Mouse (Mus musculus) testis, adult 2 months (tissue): Measurements from ENCODE around the gene Myoz1. TPM values are rescaled to one million over a fixed set of nuclear protein-coding genes. Genes with fewer than 3 reads are reported as not detected.
A peak's percentile ranks its signal among the peaks of the same experiment; 100 is the strongest.
"Not testable (repeated sequence)": the region's sequence is repeated elsewhere in the genome, so short reads cannot be mapped to it uniquely, and the experiment has no call there.

Experiments used
- H3K27ac ChIP-seq: fragments of 200-500 bp; 2 replicates; pipeline ENCODE4 v1.5.1; 2012; ENCODE audit warnings: low read depth, low read length; ENCODE audit not compliant: control insufficient read depth, insufficient read depth
- H3K27me3 ChIP-seq: fragments of 200-500 bp; 2 replicates; pipeline ENCODE4 v1.6.1; 2012; ENCODE audit warnings: mild to moderate bottlenecking, low read length, moderate library complexity; ENCODE audit not compliant: control insufficient read depth, insufficient read depth
- H3K36me3 ChIP-seq: fragments of 200-500 bp; 2 replicates; pipeline ENCODE4 v1.6.1; 2012; ENCODE audit warnings: mild to moderate bottlenecking, low read length; ENCODE audit not compliant: control insufficient read depth, insufficient read depth
- H3K4me1 ChIP-seq: fragments of 200-500 bp; 2 replicates; pipeline ENCODE4 v1.6.1; 2012; ENCODE audit warnings: low read length; ENCODE audit not compliant: control insufficient read depth, insufficient read depth
- H3K4me3 ChIP-seq: fragments of 200-500 bp; 2 replicates; pipeline ENCODE4 v1.5.1; 2012; ENCODE audit warnings: low read depth, mild to moderate bottlenecking, low read length, moderate library complexity, mixed read lengths; ENCODE audit not compliant: control insufficient read depth
- CTCF ChIP-seq: fragments of 200-500 bp; IDR thresholded peaks from 2 replicates; pipeline ENCODE4 v1.5.1; 2012; ENCODE audit warnings: low read depth, mild to moderate bottlenecking, inconsistent platforms, low read length, moderate library complexity; ENCODE audit not compliant: control insufficient read depth, insufficient read depth, insufficient replicate concordance
- POLR2A ChIP-seq: fragments of 200-500 bp; IDR thresholded peaks from 2 replicates; pipeline ENCODE4 v1.6.1; 2012; ENCODE audit warnings: low read depth, mild to moderate bottlenecking, inconsistent platforms, low read length, moderate library complexity; ENCODE audit not compliant: control insufficient read depth
- polyA plus RNA-seq: library from polyadenylated mRNA; depleted of rRNA; stranded (reverse); fragments of >200 nt; gene quantifications from 2 replicates; pipeline ENCODE4 v1.2.3, GENCODE M21; 2012; rRNA removed

Myoz1 gene
- 0.28 and 0.47 TPM in 2 replicates for polyA plus RNA-seq

DNA sequence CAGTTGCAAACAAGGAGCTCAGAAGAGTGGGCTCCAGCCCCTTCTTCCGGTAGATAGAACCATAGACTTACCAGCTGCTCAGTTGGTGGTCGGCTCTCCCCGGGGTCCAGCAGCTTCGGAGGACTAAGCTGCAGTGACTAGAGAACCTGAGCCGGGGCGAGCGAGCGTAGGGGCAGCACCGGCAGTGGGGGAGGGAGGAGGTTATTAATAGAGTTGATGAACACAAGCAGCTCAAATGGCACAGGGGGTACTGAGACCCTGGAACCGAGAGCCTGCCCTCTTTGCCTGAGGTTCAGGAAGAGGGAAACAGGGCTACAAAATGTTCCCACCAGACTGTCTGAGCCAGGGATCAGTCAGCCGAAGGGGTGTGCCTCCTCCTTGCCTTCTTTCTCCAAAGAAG is at the start of gene Myoz1:
Myoz1 (minus strand) TSS at position 180 of the 400 bp plus-strand sequence.
- TF ChIP-seq CTCF (no peak), POLR2A (no peak)
- H3K27ac ChIP-seq, result peak within 1 kb of the TSS; percentile 12; the same call in 1 of the 2 replicates
- peaks cover 9% of the 10 kb centered on the region for H3K4me1 ChIP-seq
- H3K27me3 ChIP-seq, result no peaks in the 10 kb centered on the region
- H3K36me3 ChIP-seq, result no peaks in the 10 kb centered on the region
- H3K4me3 ChIP-seq, result no peak within 1 kb of the TSS

DNA sequence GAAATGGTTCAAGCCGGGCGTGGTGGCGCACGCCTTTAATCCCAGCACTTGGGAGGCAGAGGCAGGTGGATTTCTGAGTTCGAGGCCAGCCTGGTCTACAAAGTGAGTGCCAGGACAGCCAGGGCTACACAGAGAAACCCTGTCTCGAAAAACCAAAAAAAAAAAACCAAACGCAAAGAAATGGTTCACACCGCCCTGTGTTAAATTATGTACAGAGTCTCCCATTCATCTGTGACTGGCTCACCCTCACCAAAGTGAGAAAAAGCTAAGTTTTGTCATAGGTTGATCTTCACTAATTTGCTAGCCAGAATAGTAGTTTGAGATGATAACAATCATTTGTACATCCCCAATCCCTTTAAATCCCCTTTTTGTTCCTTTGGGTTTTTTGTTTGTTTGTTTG is 47.1 kb upstream of the Myoz1 start:
- not testable (repeated sequence) for H3K36me3 ChIP-seq, H3K4me1 ChIP-seq, H3K27me3 ChIP-seq
- peak overlapping the region; percentile 75; the same call in 1 of the 2 replicates for H3K27ac ChIP-seq
- peak overlapping the region; percentile 91 for H3K4me3 ChIP-seq

DNA sequence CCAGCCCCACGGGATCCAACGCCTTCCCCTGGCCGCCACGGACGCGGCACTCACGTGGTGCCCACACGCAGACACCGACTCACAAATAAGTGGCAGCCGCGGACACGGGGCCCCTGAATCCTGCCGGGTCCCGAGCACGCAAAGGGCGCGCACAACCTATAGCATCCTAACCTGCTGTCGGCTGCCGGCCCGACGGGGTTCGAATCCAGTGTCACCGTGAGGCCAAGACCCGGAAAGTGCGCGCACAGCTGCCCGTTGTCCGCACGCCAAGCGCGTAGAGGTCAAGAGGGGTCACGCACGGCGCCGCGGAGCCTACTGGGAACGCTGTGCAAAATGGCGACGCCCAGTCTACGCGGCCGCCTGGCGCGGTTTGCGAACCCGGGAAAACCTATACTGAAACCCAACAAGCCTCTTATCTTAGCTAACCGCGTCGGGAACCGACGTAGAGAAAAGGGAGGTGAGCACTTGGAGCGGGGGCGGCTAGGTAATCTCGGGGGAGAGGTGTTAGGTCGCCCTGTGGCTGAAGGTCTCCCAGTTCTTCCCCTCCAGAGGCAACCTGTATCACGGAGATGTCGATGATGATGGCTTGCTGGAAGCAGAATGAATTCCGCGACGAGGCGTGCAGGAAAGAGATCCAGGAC is 46.5 kb upstream of the Myoz1 start, which contains the start of gene Chchd1:
Chchd1 (plus strand) TSS at position 266 of the 641 bp plus-strand sequence.
- TF ChIP-seq POLR2A, result peak; percentile 96
- no peak for TF ChIP-seq CTCF
- no peaks in the 10 kb centered on the region for H3K36me3 ChIP-seq
- H3K4me1 ChIP-seq, result no peaks in the 10 kb centered on the region; the same call in 1 of the 2 replicates
- peak within 1 kb of the TSS; percentile 80 for H3K27ac ChIP-seq
- H3K27me3 ChIP-seq, result no peaks in the 10 kb centered on the region
- peak within 1 kb of the TSS; percentile 91 for H3K4me3 ChIP-seq

DNA sequence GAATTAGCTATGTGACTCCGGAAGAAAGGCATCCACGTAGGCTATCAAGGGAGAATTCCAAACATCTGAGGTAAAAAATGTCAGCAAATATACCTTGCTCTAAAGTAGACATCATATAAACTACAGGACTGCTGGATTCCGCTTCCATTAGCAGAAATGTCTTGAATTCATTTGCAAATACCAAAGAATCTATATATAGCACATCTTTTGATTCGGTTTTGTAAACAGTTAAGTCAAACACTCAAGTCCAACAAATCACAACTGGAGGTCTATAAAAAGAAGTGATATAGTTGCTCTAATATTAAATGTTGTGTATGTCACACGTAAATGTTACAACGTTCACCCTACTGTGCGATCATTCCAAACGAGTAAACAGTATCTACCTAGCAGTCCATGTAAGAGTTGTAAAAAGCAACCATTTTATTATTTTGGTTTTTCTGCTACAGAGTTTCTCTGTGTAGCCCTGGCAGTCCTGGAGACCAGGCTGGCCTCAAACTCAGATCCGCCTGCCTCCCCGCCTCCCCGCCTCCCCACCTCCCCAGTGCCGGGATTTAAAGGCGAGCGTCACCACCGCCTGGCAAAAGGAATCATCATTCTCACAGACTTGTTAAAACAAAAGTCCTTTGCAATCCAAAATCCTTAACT is 45.9 kb upstream of the Myoz1 start:
- Histone ChIP-seq H3K4me3 (peak overlapping the region; percentile 91), H3K27me3 (no peaks in the 10 kb centered on the region), H3K4me1 (no peaks in the 10 kb centered on the region; the same call in 1 of the 2 replicates), H3K36me3 (no peaks in the 10 kb centered on the region), H3K27ac (peak overlapping the region; percentile 80)
- TF ChIP-seq CTCF (no peak), POLR2A (no peak)

DNA sequence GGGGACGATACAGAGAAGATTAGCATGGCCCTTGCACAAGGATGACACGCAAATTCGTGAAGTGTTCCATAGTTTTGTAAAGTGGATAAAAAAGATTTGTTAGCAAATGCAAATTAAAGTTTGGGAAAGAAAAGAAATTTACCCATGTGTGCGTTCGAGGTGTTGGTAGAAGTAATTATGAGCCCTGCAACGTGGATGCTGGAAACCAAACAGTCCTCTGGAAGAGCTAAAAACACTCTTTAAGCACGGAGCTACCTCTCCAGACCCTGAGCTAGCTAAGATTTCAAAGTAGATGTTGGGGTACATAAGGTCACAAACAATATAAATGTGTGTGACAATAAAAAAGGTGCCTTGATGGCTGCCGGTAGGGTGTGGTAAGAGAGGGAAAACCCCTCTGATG is 45.2 kb upstream of the Myoz1 start:
- Histone ChIP-seq H3K4me1 (no peaks in the 10 kb centered on the region; the same call in 1 of the 2 replicates), H3K27me3 (no peaks in the 10 kb centered on the region), H3K27ac (no peak overlapping the region), H3K36me3 (no peaks in the 10 kb centered on the region), H3K4me3 (peak overlapping the region; percentile 10; the same call in 1 of the 2 replicates)
- TF ChIP-seq POLR2A (no peak), CTCF (no peak)

DNA sequence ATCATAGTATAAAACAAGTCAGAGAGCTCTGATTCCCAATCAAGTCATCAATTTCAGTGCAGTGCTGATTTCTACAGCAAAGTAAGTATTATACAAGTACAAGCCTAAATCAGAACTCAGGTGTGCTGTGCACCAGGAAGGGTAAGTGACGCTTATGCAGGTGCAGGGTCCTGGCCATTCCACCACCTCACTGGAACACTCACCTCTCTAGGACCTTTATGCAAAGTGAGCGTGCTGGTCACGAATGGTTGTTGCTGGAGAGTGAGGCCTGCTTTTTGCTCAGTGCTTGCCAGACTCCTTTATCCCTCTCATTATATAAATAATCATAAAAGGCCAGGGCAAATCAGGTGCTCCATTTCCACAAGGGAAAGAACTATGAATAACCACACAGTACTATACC is 44.0 kb upstream of the Myoz1 start:
- Histone ChIP-seq H3K4me3 (no peak overlapping the region), H3K27ac (no peak overlapping the region), H3K27me3 (no peaks in the 10 kb centered on the region), H3K4me1 (peaks cover 7% of the 10 kb centered on the region), H3K36me3 (no peaks in the 10 kb centered on the region)
- TF ChIP-seq CTCF (no peak), POLR2A (no peak)

DNA sequence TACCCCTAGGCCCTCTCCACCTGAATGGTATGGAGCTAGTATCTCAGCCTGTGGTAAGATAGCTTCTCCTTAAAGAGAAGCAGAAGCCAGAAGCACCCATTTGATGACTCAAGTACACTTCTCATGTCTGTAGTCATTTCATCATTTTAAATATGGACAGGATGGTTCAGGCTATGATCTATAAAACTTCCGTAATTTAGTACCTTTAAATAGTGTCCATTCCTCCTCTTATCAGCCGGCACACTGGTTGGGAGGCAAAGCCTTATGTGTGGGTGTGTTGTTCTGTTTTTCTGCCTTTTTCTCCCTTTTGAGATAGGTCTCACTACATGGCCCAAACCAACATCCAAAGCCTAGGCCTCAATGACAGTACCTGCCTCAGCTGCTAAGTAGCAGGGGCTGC is 42.2 kb upstream of the Myoz1 start:
- peaks cover 12% of the 10 kb centered on the region for H3K4me1 ChIP-seq
- no peaks in the 10 kb centered on the region for H3K27me3 ChIP-seq
- H3K27ac ChIP-seq, result no peak overlapping the region
- no peaks in the 10 kb centered on the region for H3K36me3 ChIP-seq
- TF ChIP-seq POLR2A (no peak), CTCF (no peak)
- H3K4me3 ChIP-seq, result no peak overlapping the region

DNA sequence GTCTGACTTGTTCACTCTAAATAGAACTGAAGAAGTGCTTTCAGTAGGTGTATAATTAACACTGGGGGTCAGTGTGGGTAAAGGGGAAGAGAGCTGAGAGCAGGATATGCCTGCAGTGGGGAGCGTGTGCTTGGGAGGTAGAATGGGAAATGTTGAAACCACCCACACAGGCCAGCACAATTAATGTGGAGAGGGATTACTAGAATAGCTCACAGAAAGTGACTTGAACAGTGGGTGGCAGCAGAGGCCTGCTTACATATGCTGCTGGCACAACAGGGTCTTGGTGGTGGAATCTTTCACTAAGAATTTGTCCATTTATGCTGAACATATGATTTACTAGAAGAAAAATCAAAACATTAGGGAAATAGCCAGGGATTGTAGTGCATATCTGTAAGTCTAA is 40.6 kb upstream of the Myoz1 start:
- no peaks in the 10 kb centered on the region for H3K27me3 ChIP-seq
- TF ChIP-seq POLR2A (no peak), CTCF (no peak)
- no peak overlapping the region for H3K27ac ChIP-seq
- peaks cover 12% of the 10 kb centered on the region for H3K4me1 ChIP-seq
- no peak overlapping the region for H3K4me3 ChIP-seq
- no peaks in the 10 kb centered on the region; the same call in 1 of the 2 replicates for H3K36me3 ChIP-seq
